Mouse (Mus musculus) stomach, postnatal 0 days (tissue): ENCODE measurements at regions not wholly inside any gene's neighbourhood (a gene's known extent, or its start where the extent isn't known, plus 50 kb on each side); places are given as distances from the start of the nearest gene placed in this dataset.

Experiments used
- CTCF ChIP-seq: IDR thresholded peaks from 2 replicates; pipeline ENCODE4 v1.5.1; 2016; ENCODE audit warnings: antibody characterized with exemption, low read depth, mild to moderate bottlenecking, moderate library complexity
- EP300 ChIP-seq: optimal IDR thresholded peaks from 2 replicates; pipeline ENCODE3; 2016; ENCODE audit warnings: antibody characterized with exemption

DNA sequence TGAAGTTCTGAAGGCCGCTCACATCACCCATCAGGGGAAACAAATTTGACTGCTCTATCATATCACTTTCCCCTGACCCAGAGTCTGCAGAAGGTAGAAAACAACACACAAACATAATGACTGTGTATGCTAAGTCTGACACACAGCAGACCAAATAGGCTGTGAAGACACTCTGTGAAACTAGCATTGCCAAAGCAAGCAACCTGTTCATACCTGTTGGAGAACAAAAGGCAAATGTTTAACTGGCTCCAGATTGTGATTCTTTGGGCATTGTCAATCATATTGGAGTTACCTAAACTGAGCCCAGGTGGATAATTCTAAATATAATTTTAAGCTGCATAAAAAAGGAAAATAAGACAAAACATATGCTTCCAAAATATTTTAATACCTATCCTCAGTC lies 407.4 kb upstream of the Pik3r1 start:
- TF ChIP-seq CTCF (no peak), EP300 (no peak)
